Mouse (Mus musculus): Measurements from ENCODE around the gene Rpl4.

DNA sequence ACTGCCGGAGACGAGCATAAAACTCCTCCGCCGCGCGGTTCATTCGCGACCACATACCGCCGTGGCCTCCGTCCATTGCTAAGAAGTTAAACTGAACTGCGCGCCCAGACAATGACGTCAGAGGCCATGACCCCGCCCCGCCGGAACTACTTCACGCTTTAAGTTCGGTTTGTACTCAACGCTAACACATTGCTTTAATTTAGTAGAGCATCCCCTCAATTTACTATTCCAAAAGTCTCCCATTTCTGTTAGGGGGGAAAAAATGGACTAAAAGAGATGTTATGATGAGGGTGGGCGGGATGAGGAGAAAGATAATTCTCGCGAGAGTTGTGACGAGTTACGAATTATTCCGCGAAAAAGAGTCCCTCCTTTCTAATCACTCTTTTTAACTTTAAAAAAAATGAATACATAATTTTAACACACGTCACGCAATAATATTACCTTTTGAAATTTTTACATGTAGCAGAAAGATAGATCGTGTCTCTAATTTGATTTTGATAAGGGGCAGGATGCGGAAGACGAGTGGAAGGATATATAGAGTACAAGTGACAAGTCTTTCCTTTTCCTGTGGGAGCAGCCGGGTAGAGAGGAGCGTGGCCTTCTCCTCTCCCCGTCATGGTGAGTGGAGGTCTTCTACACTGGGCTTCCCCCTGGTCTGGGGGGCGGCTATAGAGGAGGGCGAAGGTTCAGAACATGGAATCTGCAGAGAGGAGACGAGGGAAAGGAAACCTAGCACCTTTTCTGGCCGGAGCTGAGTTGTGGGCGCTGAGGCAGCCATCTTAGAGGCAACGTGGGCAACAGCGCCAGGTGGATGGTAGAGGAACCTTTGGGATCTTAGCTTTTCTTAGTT is at the start of gene Rpl4, which contains the start of gene Zwilch:
- TF ChIP-seq CTCF (IDR thresholded peaks at IDR 0.05; ENCODE audit: low read depth, low read length) (no peak), GATA1 (IDR thresholded peaks at IDR 0.05; ENCODE audit: borderline replicate concordance, low read length) (no peak)
